Comparison of ENCODE assay signal across 8 mouse cellular contexts in the genomic region with DNA sequence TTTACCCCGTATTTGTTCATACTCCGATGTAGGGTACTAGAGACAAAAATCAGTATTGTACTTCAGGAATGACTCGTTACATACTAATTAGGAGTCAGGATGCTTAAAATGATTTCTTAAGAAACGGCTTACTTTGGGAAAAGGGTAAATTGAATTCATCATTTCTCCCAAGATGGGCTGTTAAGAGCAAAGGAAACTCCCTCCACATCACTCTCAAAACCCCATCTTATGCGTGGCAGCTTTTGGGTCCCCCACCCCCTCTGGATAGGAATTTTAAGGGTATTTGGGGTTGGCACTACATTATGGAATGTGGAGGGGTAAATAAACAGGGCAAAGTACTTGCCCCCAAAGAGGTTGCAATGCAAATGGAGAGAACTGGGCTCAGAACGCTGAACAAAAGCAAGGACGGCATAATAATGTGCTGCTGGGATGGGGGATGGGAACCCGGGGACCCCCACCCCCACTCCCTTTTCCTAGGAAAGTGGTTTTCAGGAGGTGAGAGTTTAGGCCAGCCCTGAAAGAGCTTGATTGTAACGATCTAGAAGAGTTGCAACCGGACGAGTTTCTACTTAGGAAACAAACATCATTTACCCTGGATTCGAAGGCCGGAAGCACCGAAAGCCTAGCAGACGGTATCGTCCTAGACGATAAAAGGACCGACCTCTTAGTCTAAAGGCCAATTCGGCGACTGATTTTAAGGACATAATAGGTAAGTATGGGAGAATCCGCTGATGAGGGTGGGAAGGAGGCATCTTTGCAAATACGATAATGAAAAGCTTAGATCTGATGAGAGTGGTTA. TPM values are rescaled to one million over a fixed set of nuclear protein-coding genes. Genes with fewer than 3 reads are reported as not detected.
DNase-seq lines count a peak whose midpoint lies in the region; ATAC-seq and TF ChIP-seq lines count a peak whose summit lies in the region.

Usp44 (plus strand) TSS at position 625 of the 799 bp plus-strand sequence.

- ATAC-seq in heart, embryonic 11.5 days (replicated peaks; ENCODE audit: insufficient number of reproducible peaks, low FRiP score, low TSS enrichment) = no peak
- no peak for ATAC-seq in limb, embryonic 11.5 days (ENCODE audit: insufficient number of reproducible peaks, low FRiP score, low TSS enrichment, low read depth)
- no peak for ATAC-seq in stomach, postnatal 0 days (ENCODE audit: low FRiP score, low TSS enrichment)

- H3K4me2 ChIP-seq in heart, embryonic 11.5 days = peak within 1 kb of the TSS; percentile 55
- peak within 1 kb of the TSS; percentile 18; the same call in 1 of the 2 replicates for H3K4me2 ChIP-seq in limb, embryonic 11.5 days (ENCODE audit: low read depth, severe bottlenecking)
- peak within 1 kb of the TSS; percentile 35 for H3K4me2 ChIP-seq in stomach, postnatal 0 days (replicated peaks; ENCODE audit: low read depth)

- 0 out of 2 replicates have a peak within 1 kb of the TSS, but pooled peaks have one; percentile 10 for H3K9ac ChIP-seq in heart, embryonic 11.5 days (ENCODE audit: low read depth, low read length)
- no peak within 1 kb of the TSS for H3K9ac ChIP-seq in limb, embryonic 11.5 days (ENCODE audit: low read length)
- no peak within 1 kb of the TSS for H3K9ac ChIP-seq in stomach, postnatal 0 days (ENCODE audit: low read length)

- no peak within 1 kb of the TSS for H3K27ac ChIP-seq in heart, embryonic 11.5 days (ENCODE audit: low read depth, low read length)
- no peak within 1 kb of the TSS for H3K27ac ChIP-seq in testis, adult 2 months (ENCODE audit: control insufficient read depth, insufficient read depth, low read depth, low read length)
- H3K27ac ChIP-seq in limb, embryonic 11.5 days (replicated peaks; ENCODE audit: low read depth, low read length) = no peak within 1 kb of the TSS
- no peak within 1 kb of the TSS for H3K27ac ChIP-seq in stomach, postnatal 0 days (replicated peaks)

- H3K4me3 ChIP-seq in heart, embryonic 11.5 days (ENCODE audit: low read depth, low read length) = peak within 1 kb of the TSS; percentile 33
- H3K4me3 ChIP-seq in testis, adult 2 months (ENCODE audit: control insufficient read depth, low read depth, low read length) = peak within 1 kb of the TSS; percentile 26
- H3K4me3 ChIP-seq in limb, embryonic 11.5 days (ENCODE audit: low read depth, low read length) = no peak within 1 kb of the TSS
- peak within 1 kb of the TSS; percentile 8 for H3K4me3 ChIP-seq in stomach, postnatal 0 days (ENCODE audit: low read depth, low read length)

- H3K9me3 ChIP-seq in heart, embryonic 11.5 days (replicated peaks; ENCODE audit: control insufficient read depth, low read length) = no peaks in the 10 kb centered on the region
- no peaks in the 10 kb centered on the region for H3K9me3 ChIP-seq in limb, embryonic 11.5 days (ENCODE audit: control insufficient read depth, low read length)
- H3K9me3 ChIP-seq in stomach, postnatal 0 days (ENCODE audit: control insufficient read depth, low read length) = no peaks in the 10 kb centered on the region

- H3K27me3 ChIP-seq in heart, embryonic 11.5 days (ENCODE audit: control insufficient read depth, insufficient read depth, low read length) = peaks cover 47% of the 10 kb centered on the region
- H3K27me3 ChIP-seq in testis, adult 2 months (ENCODE audit: control insufficient read depth, insufficient read depth, low read length) = no peaks in the 10 kb centered on the region
- peaks cover 37% of the 10 kb centered on the region for H3K27me3 ChIP-seq in limb, embryonic 11.5 days (ENCODE audit: control insufficient read depth, insufficient read depth, low read length)
- peaks cover 16% of the 10 kb centered on the region; the same call in 1 of the 2 replicates for H3K27me3 ChIP-seq in stomach, postnatal 0 days (ENCODE audit: control insufficient read depth, insufficient read depth, low read length)

- no peak for TF ChIP-seq POLR2A in testis, adult 2 months (IDR thresholded peaks at IDR 0.05; ENCODE audit: control insufficient read depth, low read depth, low read length)

- H3K36me3 ChIP-seq in heart, embryonic 11.5 days (ENCODE audit: control insufficient read depth, insufficient read depth, low read length) = no peaks in the 10 kb centered on the region
- no peaks in the 10 kb centered on the region for H3K36me3 ChIP-seq in testis, adult 2 months (ENCODE audit: control insufficient read depth, insufficient read depth, low read length)
- no peaks in the 10 kb centered on the region for H3K36me3 ChIP-seq in limb, embryonic 11.5 days (ENCODE audit: control insufficient read depth, insufficient read depth, low read length)
- no peaks in the 10 kb centered on the region for H3K36me3 ChIP-seq in stomach, postnatal 0 days (ENCODE audit: control insufficient read depth, insufficient read depth, low read length)

- no peak for TF ChIP-seq EP300 in stomach, postnatal 0 days (optimal IDR thresholded peaks at IDR 0.05)

- TF ChIP-seq CTCF in testis, adult 2 months (IDR thresholded peaks at IDR 0.05; ENCODE audit: control insufficient read depth, insufficient read depth, insufficient replicate concordance, low read depth, low read length) = no peak
- no peak for TF ChIP-seq CTCF in stomach, postnatal 0 days (IDR thresholded peaks at IDR 0.05; ENCODE audit: low read depth)

- H3K4me1 ChIP-seq in heart, embryonic 11.5 days (ENCODE audit: control insufficient read depth, insufficient read depth, low read length) = no peaks in the 10 kb centered on the region
- peaks cover 9% of the 10 kb centered on the region for H3K4me1 ChIP-seq in testis, adult 2 months (ENCODE audit: control insufficient read depth, insufficient read depth, low read length)
- H3K4me1 ChIP-seq in limb, embryonic 11.5 days (ENCODE audit: control insufficient read depth, insufficient read depth, low read length) = no peaks in the 10 kb centered on the region; the same call in 1 of the 2 replicates
- peaks cover 4% of the 10 kb centered on the region; the same call in 1 of the 2 replicates for H3K4me1 ChIP-seq in stomach, postnatal 0 days (replicated peaks; ENCODE audit: control insufficient read depth, insufficient read depth)

- 9% methylated on average over 22 of the region's 22 CpGs for WGBS in heart, embryonic 11.5 days (ENCODE audit: insufficient replicate concordance)
- WGBS in limb, embryonic 11.5 days = 5% methylated on average over 22 of the region's 22 CpGs
- 21% methylated on average over 22 of the region's 22 CpGs for WGBS in stomach, postnatal 0 days

- no peak for DNase-seq in heart, adult 8-10 months (ENCODE audit: low spot score)
- DNase-seq in testis, postnatal 14 days (ENCODE audit: low spot score) = no peak
- peak; percentile 45 for DNase-seq in limb, embryonic 11.5 days (ENCODE audit: low spot score)
- DNase-seq in stomach, postnatal 0 days (ENCODE audit: low spot score) = no peak
- DNase-seq in adrenal gland, postnatal 10 days = no peak
- DNase-seq in ovary, postnatal 10 days (ENCODE audit: low spot score) = no peak

RNA-seq across cellular contexts. Expression of gene Usp44, which starts in this region (rescaled TPM):
- 1.1 and 1.3 TPM in 2 replicates for polyA plus RNA-seq in heart, embryonic 11.5 days (2014; fragmentation: Nextera tagmentation; extraction: Ambion mirVana)
- not detected for total RNA-seq in heart, adult 8-10 months (2022)
- polyA plus RNA-seq in testis, adult 2 months (2012; rRNA removed) = 121 and 122 TPM in 2 replicates
- polyA plus RNA-seq in limb, embryonic 11.5 days (2014; fragmentation: Nextera tagmentation; extraction: Ambion mirVana) = 1.3 and 1.9 TPM in 2 replicates
- polyA plus RNA-seq in stomach, postnatal 0 days (2015; fragmentation: Nextera tagmentation; extraction: Ambion mirVana) = not detected in 2 replicates
- total RNA-seq in adrenal gland, postnatal 10 days (2021) = not detected

Comparison
In these comparisons a context has a peak if more than half of its experiments do, and no peak if none do; other contexts are left out.
1. RNA of gene Usp44 (polyA plus RNA-seq): 121 to 122 TPM in testis, adult 2 months; 1.3 to 1.9 TPM in limb, embryonic 11.5 days, 1.1 to 1.3 TPM in heart, embryonic 11.5 days and not detected in stomach, postnatal 0 days; every median in the first group is over 10 times any median in the second.
2. Peak in every context shown above with its lines, with median percentiles within 50 percentile points of each other: H3K4me2 ChIP-seq.